Mouse (Mus musculus) G1E (cell line): Measurements from ENCODE around the gene Lsamp. TPM values are rescaled to one million over a fixed set of nuclear protein-coding genes. Genes with fewer than 3 reads are reported as not detected.

Experiments used
- ATAC-seq: 2 replicates; pipeline ENCODE4 v1.8.0; 2016; ENCODE audit warnings: mild to moderate bottlenecking; ENCODE audit not compliant: insufficient number of reproducible peaks, poor library complexity, low FRiP score, severe bottlenecking; ENCODE audit errors: extremely low read depth
- DNase-seq: peaks from one replicate; pipeline ENCODE4 v3.0.0; 2012; ENCODE audit warnings: low spot score
- H3K27me3 ChIP-seq: 2 replicates; pipeline ENCODE4 v1.6.1; 2012; ENCODE audit warnings: mild to moderate bottlenecking, low read length, inconsistent platforms; ENCODE audit not compliant: insufficient read depth
- H3K36me3 ChIP-seq: replicated peaks from 2 replicates; pipeline ENCODE3; 2012; ENCODE audit warnings: mild to moderate bottlenecking, inconsistent platforms
- H3K4me1 ChIP-seq: 2 replicates; pipeline ENCODE4 v1.6.1; 2012; ENCODE audit warnings: low read depth, low read length, inconsistent platforms, mixed read lengths; ENCODE audit not compliant: insufficient read depth
- H3K4me3 ChIP-seq: 2 replicates; pipeline ENCODE4 v1.5.1; 2012; ENCODE audit warnings: low read depth, mild to moderate bottlenecking, inconsistent platforms, low read length, moderate library complexity, mixed read lengths
- H3K9me3 ChIP-seq: replicated peaks from 2 replicates; pipeline ENCODE4 v1.6.1; 2012; ENCODE audit warnings: inconsistent platforms
- CTCF ChIP-seq: IDR thresholded peaks from 2 replicates; pipeline ENCODE4 v1.5.1; 2012; ENCODE audit warnings: low read depth, low read length, inconsistent platforms, mixed read lengths
- GATA1 ChIP-seq: IDR thresholded peaks from 2 replicates; pipeline ENCODE4 v1.6.1; 2012; ENCODE audit warnings: borderline replicate concordance, low read length, inconsistent platforms, mixed read lengths
- GATA2 ChIP-seq: IDR thresholded peaks from 2 replicates; pipeline ENCODE4 v1.6.1; 2012; ENCODE audit warnings: low read depth, low read length, inconsistent platforms, borderline replicate concordance
- POLR2AphosphoS5 ChIP-seq: IDR thresholded peaks from 2 replicates; pipeline ENCODE4 v1.6.1; 2012; ENCODE audit warnings: low read depth, low read length, inconsistent platforms; ENCODE audit not compliant: insufficient replicate concordance
- TAL1 ChIP-seq: conservative IDR thresholded peaks from 2 replicates; pipeline ENCODE4 v1.6.1; 2012; ENCODE audit warnings: low read depth, low read length, inconsistent platforms, mixed read lengths
- polyA plus RNA-seq: library from polyadenylated mRNA; stranded (reverse); fragments of >175 nt; gene quantifications from 2 replicates; pipeline ENCODE4 v1.2.3, GENCODE M21; 2012
- total RNA-seq, 2 experiments: library from RNA; stranded (forward) in 1 of 2; stranded (reverse) in 1 of 2; fragments of 200-1000 nt in 1 of 2; fragments of >200 nt in 1 of 2; fragmentation: Nextera tagmentation in 1 of 2; gene quantifications; 2 replicates each; pipeline ENCODE4 v1.2.3; 2014 to 2017

Lsamp gene
- total and polyA plus RNA-seq, 3 experiments = 0.49 TPM; not detected in 2

GRCm38 (mm10) chr16:41917057-41917821 lies 1933.1 kb downstream of the Lsamp start:
- ATAC-seq = no peak
- Histone ChIP-seq H3K4me3 (no peak overlapping the region), H3K27me3 (no peaks in the 10 kb centered on the region), H3K36me3 (no peaks in the 10 kb centered on the region), H3K9me3 (peaks cover 9% of the 10 kb centered on the region; the same call in 1 of the 2 replicates), H3K4me1 (no peaks in the 10 kb centered on the region)
- DNase-seq = no peak
- no peak for TF ChIP-seq GATA2
- no peak for TF ChIP-seq POLR2AphosphoS5
- TF ChIP-seq GATA1 = no peak
- TF ChIP-seq TAL1 = no peak
- TF ChIP-seq CTCF = no peak

GRCm38 (mm10) chr16:41929546-41929945 lies 1945.4 kb downstream of the Lsamp start:
- H3K27me3 ChIP-seq = no peaks in the 10 kb centered on the region
- no peaks in the 10 kb centered on the region; the same call in 1 of the 2 replicates for H3K9me3 ChIP-seq
- H3K36me3 ChIP-seq = no peaks in the 10 kb centered on the region
- H3K4me1 ChIP-seq = no peaks in the 10 kb centered on the region
- DNase-seq (no peak), ATAC-seq (no peak)
- H3K4me3 ChIP-seq = no peak overlapping the region
- TF ChIP-seq CTCF (no peak), GATA1 (no peak)

- DNase-seq (no peak), ATAC-seq (no peak)
- Histone ChIP-seq H3K4me1 (no peaks in the 10 kb centered on the region), H3K4me3 (no peak overlapping the region), H3K27me3 (no peaks in the 10 kb centered on the region), H3K36me3 (no peaks in the 10 kb centered on the region), H3K9me3 (peaks cover 4% of the 10 kb centered on the region)
- TF ChIP-seq GATA2 (no peak), TAL1 (no peak), POLR2AphosphoS5 (no peak), GATA1 (no peak), CTCF (no peak)
Measured at GRCm38 (mm10) chr16:41935701-41936100, 1951.5 kb downstream of the Lsamp start.

- no peak for TF ChIP-seq CTCF
- TF ChIP-seq GATA2 = no peak
- no peak for TF ChIP-seq POLR2AphosphoS5
- TF ChIP-seq TAL1 = no peak
- TF ChIP-seq GATA1 = no peak
- Histone ChIP-seq H3K9me3 (peaks cover 4% of the 10 kb centered on the region), H3K4me1 (no peaks in the 10 kb centered on the region), H3K27me3 (no peaks in the 10 kb centered on the region), H3K36me3 (no peaks in the 10 kb centered on the region), H3K4me3 (no peak overlapping the region)
- no peak for DNase-seq
- ATAC-seq = no peak
Measured at GRCm38 (mm10) chr16:41936908-41937595, 1952.9 kb downstream of the Lsamp start.

GRCm38 (mm10) chr16:41937596-41937990 lies 1953.4 kb downstream of the Lsamp start:
- TF ChIP-seq GATA2 (no peak), CTCF (no peak), TAL1 (no peak), POLR2AphosphoS5 (no peak), GATA1 (no peak)
- Histone ChIP-seq H3K4me3 (no peak overlapping the region), H3K4me1 (no peaks in the 10 kb centered on the region), H3K36me3 (no peaks in the 10 kb centered on the region), H3K9me3 (peaks cover 4% of the 10 kb centered on the region), H3K27me3 (no peaks in the 10 kb centered on the region)
- no peak for DNase-seq
- ATAC-seq = no peak

- no peaks in the 10 kb centered on the region for H3K36me3 ChIP-seq
- H3K4me3 ChIP-seq = no peak overlapping the region
- DNase-seq (no peak), ATAC-seq (no peak)
- no peak for TF ChIP-seq TAL1
- no peak for TF ChIP-seq GATA2
- no peak for TF ChIP-seq CTCF
- no peak for TF ChIP-seq POLR2AphosphoS5
- TF ChIP-seq GATA1 = no peak
- peaks cover 4% of the 10 kb centered on the region for H3K9me3 ChIP-seq
- no peaks in the 10 kb centered on the region for H3K4me1 ChIP-seq
- no peaks in the 10 kb centered on the region for H3K27me3 ChIP-seq
Measured at GRCm38 (mm10) chr16:41938258-41938657, 1954.1 kb downstream of the Lsamp start.
